Mouse (Mus musculus) bone marrow macrophage, adult 2 months (primary cell): ENCODE measurements around the gene B3galt4.

Source experiments
- CTCF ChIP-seq: IDR thresholded peaks from 2 replicates; pipeline ENCODE4 v1.5.1; 2012; ENCODE audit warnings: low read depth, mild to moderate bottlenecking, low read length, moderate library complexity
- POLR2A ChIP-seq: IDR thresholded peaks from 2 replicates; pipeline ENCODE4 v1.6.1; 2012; ENCODE audit warnings: mild to moderate bottlenecking, low read depth, low read length, borderline replicate concordance

DNA sequence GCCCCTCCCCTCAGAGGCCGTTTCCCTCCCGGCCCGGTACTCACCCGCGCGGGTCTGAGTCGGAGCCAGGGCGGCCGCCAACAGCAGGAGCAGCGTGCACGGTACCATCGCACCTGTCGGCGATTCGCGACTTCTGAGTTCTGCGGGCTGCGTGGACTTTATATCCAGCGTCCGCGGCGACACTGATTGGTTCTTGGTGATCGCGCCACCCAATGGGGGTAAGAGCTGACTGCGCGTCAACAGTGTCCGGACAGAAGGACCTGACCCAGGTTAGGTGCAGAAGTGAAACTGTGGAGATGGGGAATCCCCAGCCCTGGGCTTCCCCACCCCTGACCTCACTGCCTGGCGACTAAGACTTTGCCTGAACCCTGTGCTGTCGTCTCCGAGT lies 48.9 kb upstream of the B3galt4 start, which contains the start of gene H2-K1:
- TF ChIP-seq CTCF, result no peak
- peak; percentile 88; the same call in 1 of the 2 replicates for TF ChIP-seq POLR2A
